ENCODE assay signal across 9 mouse cellular contexts in the genomic region with DNA sequence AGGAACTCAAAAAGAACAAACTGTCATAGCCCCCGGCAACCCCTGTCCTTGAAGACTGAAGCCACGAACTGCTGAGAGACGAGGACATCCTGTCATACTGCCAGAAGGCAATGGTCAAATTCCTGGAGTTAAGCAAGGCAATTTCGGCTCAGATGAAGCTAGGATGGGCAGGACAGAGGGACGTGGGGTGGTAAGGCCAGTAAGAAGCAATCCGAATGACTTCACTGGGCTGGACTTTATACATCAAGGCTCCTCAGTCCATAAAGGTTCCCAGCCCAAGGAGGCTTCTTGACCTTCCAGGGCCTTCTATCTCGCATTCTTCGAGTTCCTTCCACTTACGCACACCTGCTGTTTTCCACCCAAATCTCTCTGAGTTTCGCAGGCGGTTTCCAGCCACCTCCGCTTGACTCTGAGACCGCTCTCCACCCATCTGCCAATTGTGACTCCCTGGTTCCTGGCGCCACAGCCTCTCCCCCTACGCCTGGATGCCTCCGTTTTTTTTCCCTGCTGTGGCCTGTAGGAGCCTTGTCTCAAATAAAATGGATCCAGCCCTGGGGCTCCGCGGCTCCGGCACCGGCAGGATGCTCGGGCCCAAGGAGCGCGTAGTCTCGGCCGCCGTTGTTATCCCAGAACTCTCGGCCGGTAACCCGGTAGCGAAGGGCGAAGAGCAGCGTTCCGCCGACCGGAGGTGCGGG. TPM values are rescaled to one million over a fixed set of nuclear protein-coding genes. Genes with fewer than 3 reads are reported as not detected.
DNase-seq lines count a peak whose midpoint lies in the region; ATAC-seq and TF ChIP-seq lines count a peak whose summit lies in the region.
"Had no signal": no experiment of that assay in that cellular context is flagged by ENCODE, and none has a peak within 500 bp of the region (broad histone marks: within the 10 kb centered on the region; RNA-seq: fewer than 3 reads in every experiment).

No protein-coding gene starts in this region.

- no peak for TF ChIP-seq POLR2A in heart, adult 2 months (IDR thresholded peaks at IDR 0.05; ENCODE audit: insufficient read depth, low read depth, low read length)

- H3K4me2 ChIP-seq in embryonic facial prominence, embryonic 11.5 days (ENCODE audit: low read depth, low read length): peak overlapping the region; percentile 100
- H3K4me2 ChIP-seq in intestine, embryonic 15.5 days (replicated peaks): peak overlapping the region; percentile 99

- WGBS in heart, adult 2 months: 6% methylated on average over 36 of the region's 36 CpGs
- 2% methylated on average over 36 of the region's 36 CpGs for WGBS in embryonic facial prominence, embryonic 11.5 days
- WGBS in intestine, embryonic 15.5 days: 4% methylated on average over 36 of the region's 36 CpGs

- TF ChIP-seq EP300 in heart, adult 2 months (IDR thresholded peaks at IDR 0.05; ENCODE audit: insufficient read depth, low read depth, low read length): no peak

- no peaks in the 10 kb centered on the region for H3K36me3 ChIP-seq in heart, adult 2 months (ENCODE audit: control insufficient read depth, insufficient read depth, low read length)
- no peaks in the 10 kb centered on the region for H3K36me3 ChIP-seq in embryonic facial prominence, embryonic 11.5 days (replicated peaks; ENCODE audit: control insufficient read depth, insufficient read depth, low read depth, low read length)
- H3K36me3 ChIP-seq in intestine, embryonic 15.5 days: no peaks in the 10 kb centered on the region

- no peak for TF ChIP-seq CTCF in heart, adult 2 months (IDR thresholded peaks at IDR 0.05)

- H3K4me3 ChIP-seq in heart, adult 2 months: peak overlapping the region; percentile 81
- peak overlapping the region; percentile 68 for H3K4me3 ChIP-seq in embryonic facial prominence, embryonic 11.5 days (ENCODE audit: low read depth, low read length)
- H3K4me3 ChIP-seq in intestine, embryonic 15.5 days (replicated peaks): peak overlapping the region; percentile 73

- H3K79me2 ChIP-seq in heart, adult 2 months (replicated peaks; ENCODE audit: control insufficient read depth, insufficient read depth, low read length): no peaks in the 10 kb centered on the region

- H3K9me3 ChIP-seq in embryonic facial prominence, embryonic 11.5 days (replicated peaks; ENCODE audit: control insufficient read depth, low read length): no peaks in the 10 kb centered on the region
- no peaks in the 10 kb centered on the region for H3K9me3 ChIP-seq in intestine, embryonic 15.5 days

- H3K9ac ChIP-seq in heart, adult 2 months (ENCODE audit: low read depth, low read length): peak overlapping the region; percentile 89
- H3K9ac ChIP-seq in embryonic facial prominence, embryonic 11.5 days (replicated peaks; ENCODE audit: low read length): peak overlapping the region; percentile 78
- H3K9ac ChIP-seq in intestine, embryonic 15.5 days: peak overlapping the region; percentile 84

- no peaks in the 10 kb centered on the region for H3K27me3 ChIP-seq in heart, adult 2 months (ENCODE audit: control insufficient read depth, insufficient read depth, low read length)
- peaks cover 8% of the 10 kb centered on the region for H3K27me3 ChIP-seq in embryonic facial prominence, embryonic 11.5 days (ENCODE audit: control insufficient read depth, insufficient read depth, low read length)
- H3K27me3 ChIP-seq in intestine, embryonic 15.5 days (replicated peaks): no peaks in the 10 kb centered on the region

- peaks cover 2% of the 10 kb centered on the region; the same call in 1 of the 2 replicates for H3K4me1 ChIP-seq in heart, adult 2 months (ENCODE audit: control insufficient read depth, insufficient read depth, low read length)
- H3K4me1 ChIP-seq in embryonic facial prominence, embryonic 11.5 days (ENCODE audit: control insufficient read depth, insufficient read depth, low read length): peaks cover 4% of the 10 kb centered on the region; the same call in 1 of the 2 replicates
- peaks cover 13% of the 10 kb centered on the region for H3K4me1 ChIP-seq in intestine, embryonic 15.5 days (replicated peaks)

- H3K27ac ChIP-seq in heart, adult 2 months: peak overlapping the region; percentile 76
- 0 out of 2 replicates have a peak overlapping the region, but pooled peaks have one; percentile 16 for H3K27ac ChIP-seq in embryonic facial prominence, embryonic 11.5 days (replicated peaks; ENCODE audit: low read depth, low read length)
- peak overlapping the region; percentile 90 for H3K27ac ChIP-seq in intestine, embryonic 15.5 days

- intact Hi-C loops in heart, adult 2 months (cut with DNase I): no loop called here

- ATAC-seq in CD4-positive, CD25-positive, alpha-beta regulatory T cell, adult 4 months: peak; percentile 55
- peak; percentile 55 for ATAC-seq in embryonic facial prominence, embryonic 11.5 days (replicated peaks; ENCODE audit: insufficient number of reproducible peaks, low FRiP score, low TSS enrichment, low read depth)
- ATAC-seq in intestine, embryonic 15.5 days: peak; percentile 46

- DNase-seq in heart, adult 2 months: no peak
- DNase-seq in heart, adult 18-20 months: no peak
- DNase-seq in embryonic facial prominence, embryonic 11.5 days (ENCODE audit: low spot score): peak; percentile 64
- DNase-seq in lung, postnatal 25 days (ENCODE audit: low spot score): peak; percentile 23
- DNase-seq in yolk sac, embryonic 10.5 days (ENCODE audit: low spot score): peak; percentile 25
- DNase-seq in T-cell, adult 2 months (ENCODE audit: low spot score): no peak

RNA-seq across cellular contexts. Expression of gene Ppp1r3e, which starts 1.4 kb away (rescaled TPM):
- 1 to 10 TPM; 2.8 to 3.4 TPM for total RNA-seq in heart, adult 2 months (2021)
- 4.8 and 4.9 TPM in 2 replicates for polyA plus RNA-seq in heart, adult 2 months (2012; rRNA removed)
- 1 to 10 TPM; 3.3 to 3.4 TPM for total RNA-seq in heart, adult 18-20 months (2021)
- polyA plus RNA-seq in CD4-positive, CD25-positive, alpha-beta regulatory T cell, adult 4 months (2017; shearing (Covaris generic)): 1 to 10 TPM in 1 of 2 experiments, not detected in 1; 1.1 TPM
- polyA plus RNA-seq in embryonic facial prominence, embryonic 11.5 days (2014; fragmentation: Nextera tagmentation; extraction: Ambion mirVana): 0.33 and 0.34 TPM in 2 replicates
- 2.3 TPM in 2 replicates for polyA plus RNA-seq in intestine, embryonic 15.5 days (2015; fragmentation: Nextera tagmentation; extraction: Ambion mirVana)

RNA-seq across cellular contexts. Expression of gene Homez, which starts 5.2 kb away (rescaled TPM):
- total RNA-seq in heart, adult 2 months (2021): 1 to 10 TPM; 4.1 to 7.2 TPM
- polyA plus RNA-seq in heart, adult 2 months (2012; rRNA removed): 2.6 and 3.1 TPM in 2 replicates
- total RNA-seq in heart, adult 18-20 months (2021): 1 to 10 TPM; 4.7 to 5.5 TPM
- 1 to 10 TPM; 3.4 to 7.6 TPM for polyA plus RNA-seq in CD4-positive, CD25-positive, alpha-beta regulatory T cell, adult 4 months (2017; shearing (Covaris generic))
- 13.7 and 14.5 TPM in 2 replicates for polyA plus RNA-seq in embryonic facial prominence, embryonic 11.5 days (2014; fragmentation: Nextera tagmentation; extraction: Ambion mirVana)
- 6.2 and 6.9 TPM in 2 replicates for polyA plus RNA-seq in intestine, embryonic 15.5 days (2015; fragmentation: Nextera tagmentation; extraction: Ambion mirVana)

RNA-seq across cellular contexts. Expression of gene Bcl2l2, which starts 7.2 kb away (rescaled TPM):
- 10 to 100 TPM; 42.4 to 45.0 TPM for total RNA-seq in heart, adult 2 months (2021)
- polyA plus RNA-seq in heart, adult 2 months (2012; rRNA removed): 29.2 and 44.4 TPM in 2 replicates
- total RNA-seq in heart, adult 18-20 months (2021): 10 to 100 TPM; 42.4 to 44.1 TPM
- 1 to 10 TPM; 1.3 to 2.7 TPM for polyA plus RNA-seq in CD4-positive, CD25-positive, alpha-beta regulatory T cell, adult 4 months (2017; shearing (Covaris generic))
- polyA plus RNA-seq in embryonic facial prominence, embryonic 11.5 days (2014; fragmentation: Nextera tagmentation; extraction: Ambion mirVana): 2.7 and 3.6 TPM in 2 replicates
- polyA plus RNA-seq in intestine, embryonic 15.5 days (2015; fragmentation: Nextera tagmentation; extraction: Ambion mirVana): 3.6 and 4.7 TPM in 2 replicates

RNA-seq across cellular contexts. Expression of gene Gm20521, which starts 7.2 kb away (rescaled TPM):
- 1 to 10 TPM; 3.2 to 6.1 TPM for total RNA-seq in heart, adult 2 months (2021)
- not detected in 2 replicates for polyA plus RNA-seq in heart, adult 2 months (2012; rRNA removed)
- total RNA-seq in heart, adult 18-20 months (2021): 1 to 10 TPM; 6.6 to 9.0 TPM
- polyA plus RNA-seq in CD4-positive, CD25-positive, alpha-beta regulatory T cell, adult 4 months (2017; shearing (Covaris generic)): not detected
- 0.38 TPM in 1 of 2 replicates, not detected in the other for polyA plus RNA-seq in embryonic facial prominence, embryonic 11.5 days (2014; fragmentation: Nextera tagmentation; extraction: Ambion mirVana)
- 0.34 and 0.35 TPM in 2 replicates for polyA plus RNA-seq in intestine, embryonic 15.5 days (2015; fragmentation: Nextera tagmentation; extraction: Ambion mirVana)
- total RNA-seq: left cerebral cortex, adult 18-20 months had no signal

RNA-seq across cellular contexts. Expression of gene Pabpn1, which starts 16.3 kb away (rescaled TPM):
- 10 to 100 TPM; 51.4 to 52.2 TPM for total RNA-seq in heart, adult 2 months (2021)
- polyA plus RNA-seq in heart, adult 2 months (2012; rRNA removed): 66.2 and 91.7 TPM in 2 replicates
- total RNA-seq in heart, adult 18-20 months (2021): 10 to 100 TPM; 39.1 to 46.9 TPM
- 10 to 100 TPM; 19.6 to 33.9 TPM for polyA plus RNA-seq in CD4-positive, CD25-positive, alpha-beta regulatory T cell, adult 4 months (2017; shearing (Covaris generic))
- 149 and 167 TPM in 2 replicates for polyA plus RNA-seq in embryonic facial prominence, embryonic 11.5 days (2014; fragmentation: Nextera tagmentation; extraction: Ambion mirVana)
- polyA plus RNA-seq in intestine, embryonic 15.5 days (2015; fragmentation: Nextera tagmentation; extraction: Ambion mirVana): 108 and 119 TPM in 2 replicates

Comparison
In these comparisons a context has a peak if more than half of its experiments do, and no peak if none do; other contexts are left out.
1. DNase-seq: peak in embryonic facial prominence, embryonic 11.5 days (single experiment), lung, postnatal 25 days (single experiment) and yolk sac, embryonic 10.5 days (single experiment); none in heart, adult 2 months (0 of 2), heart, adult 18-20 months (0 of 2) and T-cell, adult 2 months (single experiment).
2. H3K27ac ChIP-seq: peak in every context shown above with its lines; median percentile 90 in intestine, embryonic 15.5 days; 76 in heart, adult 2 months; 16 in embryonic facial prominence, embryonic 11.5 days.
3. Peak in every context shown above with its lines, with median percentiles within 50 percentile points of each other: H3K4me3 ChIP-seq, H3K9ac ChIP-seq and ATAC-seq.